Mouse (Mus musculus): ENCODE measurements around the gene B3galt2.

The B3galt2 gene

GRCm38 (mm10) chr1:143702741-143703262 is 62.3 kb downstream of the B3galt2 start, which contains the start of gene Cdc73:
Gene Cdc73 (minus strand): TSS chr1:143702893.
- in situ Hi-C loops (cut with MseI, MboI), result no loop called here
